In the genomic region with DNA sequence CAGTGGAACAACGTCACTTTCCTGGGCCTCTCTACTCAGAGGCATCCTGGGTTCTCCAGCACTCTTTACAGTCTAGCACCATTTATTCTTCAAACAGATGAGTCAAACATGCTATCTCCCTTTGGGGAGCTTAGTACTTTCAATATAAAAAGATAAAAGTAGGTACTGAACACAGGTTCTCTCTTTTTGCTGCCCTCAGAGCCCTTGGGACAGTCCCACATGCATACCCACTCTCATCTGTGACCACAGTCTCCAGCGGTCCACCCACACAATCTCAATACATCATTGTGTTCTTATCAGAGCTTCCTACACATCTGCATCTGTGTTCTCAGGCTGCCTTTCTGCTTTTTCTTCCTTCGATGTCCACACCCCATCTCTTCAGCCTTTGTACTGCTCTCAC, we compare ENCODE assay signal across 15 mouse cellular contexts. TPM values are rescaled to one million over a fixed set of nuclear protein-coding genes. Genes with fewer than 3 reads are reported as not detected.
"Had no signal": no experiment of that assay in that cellular context is flagged by ENCODE, and none has a peak within 500 bp of the region (broad histone marks: within the 10 kb centered on the region; RNA-seq: fewer than 3 reads in every experiment).

No protein-coding gene starts in this region.

- H3K9me3 ChIP-seq: limb, embryonic 15.5 days; liver, embryonic 12.5 days had no signal

- ATAC-seq: liver, embryonic 12.5 days; midbrain, embryonic 16.5 days had no signal

- DNase-seq: kidney, adult 11 months; kidney, adult 9 months; kidney, postnatal 10 days; lung, embryonic 14.5 days; lung, postnatal 10 days; lung, postnatal 4 days; right cerebral cortex, adult 18-20 months; thymus, adult 18-20 months; thymus, postnatal 14 days had no signal

- H3K4me3 ChIP-seq: limb, embryonic 15.5 days; liver, embryonic 12.5 days; midbrain, embryonic 10.5 days had no signal

- H3K9ac ChIP-seq: limb, embryonic 15.5 days; liver, embryonic 12.5 days; lung, embryonic 14.5 days had no signal

- H3K27ac ChIP-seq: limb, embryonic 15.5 days; liver, embryonic 12.5 days; midbrain, embryonic 10.5 days had no signal

- H3K4me2 ChIP-seq: limb, embryonic 15.5 days; liver, embryonic 12.5 days; lung, embryonic 14.5 days had no signal

- H3K36me3 ChIP-seq: limb, embryonic 15.5 days; liver, embryonic 12.5 days; midbrain, embryonic 10.5 days had no signal

- H3K4me1 ChIP-seq: limb, embryonic 15.5 days; midbrain, embryonic 10.5 days had no signal

- H3K27me3 ChIP-seq: limb, embryonic 15.5 days; liver, embryonic 12.5 days had no signal

RNA-seq across cellular contexts. Expression of a gene that starts 14.4 kb away (rescaled TPM):
- total RNA-seq: layer of hippocampus, postnatal 14 days; left cerebral cortex, postnatal 25 days had no signal
- polyA plus RNA-seq: lung, embryonic 14.5 days; midbrain, embryonic 10.5 days; midbrain, embryonic 16.5 days had no signal
